Mouse (Mus musculus): ENCODE results near the gene St6galnac3. TPM values are rescaled to one million over a fixed set of nuclear protein-coding genes. Genes with fewer than 3 reads are reported as not detected.

Gene St6galnac3
- total and polyA plus RNA-seq, 3 experiments, result 2.2 to 5.2 (median 4.9) TPM

GRCm38 (mm10) chr3:153312006-153312405 lies 413.0 kb downstream of the St6galnac3 start:
- Histone ChIP-seq H3K36me3 (ENCODE audit: control insufficient read depth, insufficient read depth, low read length) (no peaks in the 10 kb centered on the region), H3K4me3 (no peak overlapping the region), H3K9ac (ENCODE audit: low read depth, low read length) (no peak overlapping the region), H3K79me2 (replicated peaks; ENCODE audit: control insufficient read depth, insufficient read depth, low read length) (no peaks in the 10 kb centered on the region), H3K4me1 (ENCODE audit: control insufficient read depth, insufficient read depth, low read length) (no peaks in the 10 kb centered on the region), H3K27ac (no peak overlapping the region), H3K27me3 (ENCODE audit: control insufficient read depth, insufficient read depth, low read length) (no peaks in the 10 kb centered on the region)
- no peak for DNase-seq
- TF ChIP-seq POLR2A (IDR thresholded peaks at IDR 0.05; ENCODE audit: insufficient read depth, low read depth, low read length) (no peak), EP300 (IDR thresholded peaks at IDR 0.05; ENCODE audit: insufficient read depth, low read depth, low read length) (no peak), CTCF (IDR thresholded peaks at IDR 0.05) (no peak)
- 92% methylated on average over 3 of the region's 3 CpGs for WGBS
- intact Hi-C loops (cut with DNase I), result no loop called here

GRCm38 (mm10) chr3:153308379-153308778 lies 416.6 kb downstream of the St6galnac3 start:
- Histone ChIP-seq H3K4me1 (ENCODE audit: control insufficient read depth, insufficient read depth, low read length) (no peaks in the 10 kb centered on the region), H3K27me3 (ENCODE audit: control insufficient read depth, insufficient read depth, low read length) (no peaks in the 10 kb centered on the region), H3K27ac (no peak overlapping the region), H3K9ac (ENCODE audit: low read depth, low read length) (no peak overlapping the region), H3K79me2 (replicated peaks; ENCODE audit: control insufficient read depth, insufficient read depth, low read length) (no peaks in the 10 kb centered on the region), H3K36me3 (ENCODE audit: control insufficient read depth, insufficient read depth, low read length) (no peaks in the 10 kb centered on the region), H3K4me3 (no peak overlapping the region)
- DNase-seq, result no peak
- intact Hi-C loops (cut with DNase I), result loop anchor here (1.0 kb wide), 1 partner anchor 103 kb away; no protein-coding TSS in a partner anchor
- TF ChIP-seq CTCF (IDR thresholded peaks at IDR 0.05) (no peak), POLR2A (IDR thresholded peaks at IDR 0.05; ENCODE audit: insufficient read depth, low read depth, low read length) (no peak), EP300 (IDR thresholded peaks at IDR 0.05; ENCODE audit: insufficient read depth, low read depth, low read length) (no peak)
- whole genome bisulfite sequencing, result 68% methylated on average over 4 of the region's 4 CpGs

- WGBS, result 73% methylated on average over 3 of the region's 3 CpGs
- no peaks in the 10 kb centered on the region for H3K36me3 ChIP-seq (ENCODE audit: control insufficient read depth, insufficient read depth, low read length)
- no peak for DNase-seq
- H3K9ac ChIP-seq (ENCODE audit: low read depth, low read length), result no peak overlapping the region
- TF ChIP-seq POLR2A (IDR thresholded peaks at IDR 0.05; ENCODE audit: insufficient read depth, low read depth, low read length) (no peak), EP300 (IDR thresholded peaks at IDR 0.05; ENCODE audit: insufficient read depth, low read depth, low read length) (no peak), CTCF (IDR thresholded peaks at IDR 0.05) (no peak)
- H3K4me3 ChIP-seq, result no peak overlapping the region
- intact Hi-C loops (cut with DNase I), result no loop called here
- H3K4me1 ChIP-seq (ENCODE audit: control insufficient read depth, insufficient read depth, low read length), result no peaks in the 10 kb centered on the region
- H3K27ac ChIP-seq, result no peak overlapping the region
- H3K27me3 ChIP-seq (ENCODE audit: control insufficient read depth, insufficient read depth, low read length), result no peaks in the 10 kb centered on the region
- H3K79me2 ChIP-seq (replicated peaks; ENCODE audit: control insufficient read depth, insufficient read depth, low read length), result no peaks in the 10 kb centered on the region
These were observed 419.8 kb downstream of the St6galnac3 start for GRCm38 (mm10) chr3:153305153-153305552.

GRCm38 (mm10) chr3:153302376-153302775 lies 422.6 kb downstream of the St6galnac3 start:
- WGBS, result 89% methylated on average over 7 of the region's 7 CpGs
- no peak for DNase-seq
- Histone ChIP-seq H3K36me3 (ENCODE audit: control insufficient read depth, insufficient read depth, low read length) (no peaks in the 10 kb centered on the region), H3K27me3 (ENCODE audit: control insufficient read depth, insufficient read depth, low read length) (no peaks in the 10 kb centered on the region), H3K4me3 (no peak overlapping the region), H3K27ac (no peak overlapping the region), H3K4me1 (ENCODE audit: control insufficient read depth, insufficient read depth, low read length) (no peaks in the 10 kb centered on the region), H3K9ac (ENCODE audit: low read depth, low read length) (no peak overlapping the region), H3K79me2 (replicated peaks; ENCODE audit: control insufficient read depth, insufficient read depth, low read length) (no peaks in the 10 kb centered on the region)
- TF ChIP-seq CTCF (IDR thresholded peaks at IDR 0.05), result no peak
- TF ChIP-seq POLR2A (IDR thresholded peaks at IDR 0.05; ENCODE audit: insufficient read depth, low read depth, low read length), result no peak
- no peak for TF ChIP-seq EP300 (IDR thresholded peaks at IDR 0.05; ENCODE audit: insufficient read depth, low read depth, low read length)
- intact Hi-C loops (cut with DNase I), result no loop called here

- no peak overlapping the region for H3K27ac ChIP-seq
- H3K4me3 ChIP-seq, result no peak overlapping the region
- H3K27me3 ChIP-seq (ENCODE audit: control insufficient read depth, insufficient read depth, low read length), result no peaks in the 10 kb centered on the region
- DNase-seq, result no peak
- H3K36me3 ChIP-seq (ENCODE audit: control insufficient read depth, insufficient read depth, low read length), result no peaks in the 10 kb centered on the region
- H3K4me1 ChIP-seq (ENCODE audit: control insufficient read depth, insufficient read depth, low read length), result no peaks in the 10 kb centered on the region
- WGBS, result 49% methylated on average over 22 of the region's 22 CpGs
- intact Hi-C loops (cut with DNase I), result no loop called here
- TF ChIP-seq EP300 (IDR thresholded peaks at IDR 0.05; ENCODE audit: insufficient read depth, low read depth, low read length), result no peak
- no peak for TF ChIP-seq CTCF (IDR thresholded peaks at IDR 0.05)
- no peak for TF ChIP-seq POLR2A (IDR thresholded peaks at IDR 0.05; ENCODE audit: insufficient read depth, low read depth, low read length)
- no peaks in the 10 kb centered on the region for H3K79me2 ChIP-seq (replicated peaks; ENCODE audit: control insufficient read depth, insufficient read depth, low read length)
- H3K9ac ChIP-seq (ENCODE audit: low read depth, low read length), result no peak overlapping the region
These were observed 428.5 kb downstream of the St6galnac3 start for GRCm38 (mm10) chr3:153296375-153297068.

GRCm38 (mm10) chr3:153292853-153293252 lies 432.1 kb downstream of the St6galnac3 start:
- intact Hi-C loops (cut with DNase I), result no loop called here
- Histone ChIP-seq H3K4me1 (ENCODE audit: control insufficient read depth, insufficient read depth, low read length) (no peaks in the 10 kb centered on the region), H3K27me3 (ENCODE audit: control insufficient read depth, insufficient read depth, low read length) (no peaks in the 10 kb centered on the region), H3K36me3 (ENCODE audit: control insufficient read depth, insufficient read depth, low read length) (no peaks in the 10 kb centered on the region), H3K27ac (no peak overlapping the region), H3K9ac (ENCODE audit: low read depth, low read length) (no peak overlapping the region), H3K79me2 (replicated peaks; ENCODE audit: control insufficient read depth, insufficient read depth, low read length) (no peaks in the 10 kb centered on the region), H3K4me3 (no peak overlapping the region)
- WGBS, result 87% methylated on average over 5 of the region's 5 CpGs
- DNase-seq, result no peak
- TF ChIP-seq CTCF (IDR thresholded peaks at IDR 0.05) (no peak), EP300 (IDR thresholded peaks at IDR 0.05; ENCODE audit: insufficient read depth, low read depth, low read length) (no peak), POLR2A (IDR thresholded peaks at IDR 0.05; ENCODE audit: insufficient read depth, low read depth, low read length) (no peak)
